Mouse (Mus musculus): ENCODE results near the gene Gemin7.

DNA sequence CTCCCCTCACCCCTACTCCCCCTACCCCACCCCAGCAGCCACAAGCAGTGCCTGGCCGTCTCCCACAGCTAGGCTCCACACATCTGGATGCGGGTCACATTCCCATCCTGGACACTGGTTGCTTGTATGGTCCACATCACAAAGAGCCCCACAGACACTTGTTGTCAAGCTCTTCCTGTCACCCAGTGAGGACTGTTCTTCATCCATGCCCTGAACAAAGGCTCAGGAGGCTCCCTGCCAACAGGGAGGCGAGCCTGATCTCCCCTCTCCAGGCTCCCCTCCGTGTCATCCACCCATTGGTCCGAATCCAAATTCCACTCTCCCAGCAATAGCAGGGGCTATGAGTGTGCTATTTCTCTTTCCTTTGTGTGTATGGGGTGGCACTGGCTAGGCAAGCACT lies 23.2 kb upstream of the Gemin7 start:
- TF ChIP-seq GABPA (IDR thresholded peaks at IDR 0.05; ENCODE audit: insufficient replicate concordance, low read depth, low read length): no peak
- TF ChIP-seq MAZ (IDR thresholded peaks at IDR 0.05; ENCODE audit: low read depth, low read length): no peak
- no peak for TF ChIP-seq BHLHE40 (IDR thresholded peaks at IDR 0.05; ENCODE audit: low read depth, low read length)
- no peak for TF ChIP-seq CTCF (conservative IDR thresholded peaks at IDR 0.05 in 1 of 2, IDR thresholded peaks at IDR 0.05 in 1 of 2; ENCODE audit: low read depth in 2 of 2, low read length in 2 of 2)
- TF ChIP-seq CHD1 (IDR thresholded peaks at IDR 0.05; ENCODE audit: low read depth, low read length): no peak
- no peak for TF ChIP-seq USF1 (IDR thresholded peaks at IDR 0.05; ENCODE audit: low read depth, low read length)
- TF ChIP-seq POLR2A (IDR thresholded peaks at IDR 0.05; ENCODE audit: low read depth, low read length): no peak

All from CH12.LX (cell line).